Mouse (Mus musculus) layer of hippocampus, postnatal 25 days (tissue): ENCODE measurements around the gene Mob4. TPM values are rescaled to one million over a fixed set of nuclear protein-coding genes. Genes with fewer than 3 reads are reported as not detected.

Experiments
- DNase-seq, 2 experiments: peaks; one replicate each; pipeline ENCODE4 v3.0.0; 2022; ENCODE audit warnings: mixed read lengths in 2 of 2, low spot score in 1 of 2; ENCODE audit errors: extremely low spot score in 1 of 2
- total RNA-seq, 2 experiments: library from RNA; stranded (reverse); gene quantifications; 2 replicates each; pipeline ENCODE4 v1.2.3; 2021

The Mob4 gene
- total RNA-seq, 2 experiments from 2014 or later = 57.1 to 57.5 TPM

GRCm38 (mm10) chr1:55130190-55130916, 678 bp upstream of the Mob4 start:
- DNase-seq = no peak

- DNase-seq = no peak
Observed at GRCm38 (mm10) chr1:55131424-55132014, 488 bp downstream of the Mob4 start.

GRCm38 (mm10) chr1:55132308-55132707, 1.3 kb downstream of the Mob4 start:
- DNase-seq = no peak

- DNase-seq = no peak
Observed at GRCm38 (mm10) chr1:55133173-55133572, 2.1 kb downstream of the Mob4 start.

GRCm38 (mm10) chr1:55134301-55134700, 3.3 kb downstream of the Mob4 start:
- DNase-seq = no peak

- DNase-seq = no peak
Observed at GRCm38 (mm10) chr1:55135846-55136245, 4.8 kb downstream of the Mob4 start.

GRCm38 (mm10) chr1:55144338-55144737, 13.3 kb downstream of the Mob4 start:
- no peak for DNase-seq

GRCm38 (mm10) chr1:55145556-55145955, 14.5 kb downstream of the Mob4 start:
- peak in 1 of 2 experiments; percentile 48 for DNase-seq

- DNase-seq = no peak
Observed at GRCm38 (mm10) chr1:55157329-55157728, 26.3 kb downstream of the Mob4 start.

- no peak for DNase-seq
Observed at GRCm38 (mm10) chr1:55158211-55158610, 27.2 kb downstream of the Mob4 start.

GRCm38 (mm10) chr1:55158821-55159220, 27.8 kb downstream of the Mob4 start:
- DNase-seq = no peak

GRCm38 (mm10) chr1:55160218-55160617, 29.2 kb downstream of the Mob4 start:
- DNase-seq = no peak

GRCm38 (mm10) chr1:55160831-55161638, 30.0 kb downstream of the Mob4 start:
- peak; percentile 18 to 38 for DNase-seq

- DNase-seq = no peak
Observed at GRCm38 (mm10) chr1:55161895-55162294, 30.9 kb downstream of the Mob4 start.

- no peak for DNase-seq
Observed at GRCm38 (mm10) chr1:55162781-55163180, 31.8 kb downstream of the Mob4 start.

GRCm38 (mm10) chr1:55164005-55164404, 33.0 kb downstream of the Mob4 start:
- no peak for DNase-seq

GRCm38 (mm10) chr1:55167560-55167959, 36.5 kb downstream of the Mob4 start:
- no peak for DNase-seq

- no peak for DNase-seq
Observed at GRCm38 (mm10) chr1:55168591-55168990, 37.6 kb downstream of the Mob4 start.

- no peak for DNase-seq
Observed at GRCm38 (mm10) chr1:55171361-55172325, 40.6 kb downstream of the Mob4 start.
